Mouse (Mus musculus) forebrain, embryonic 12.5 days (tissue): ENCODE results near the gene Gabpa. TPM values are rescaled to one million over a fixed set of nuclear protein-coding genes. Genes with fewer than 3 reads are reported as not detected.

Experiments
- ATAC-seq: fragments of 200-750 bp; cut with Nextera tagmentation; 2 replicates; pipeline ENCODE4 v1.8.0; 2017; ENCODE audit warnings: moderate TSS enrichment; ENCODE audit not compliant: low FRiP score
- H3K27ac ChIP-seq: fragments of 300-500 bp; sonication (generic); 2 replicates; pipeline ENCODE4 v1.5.1; 2016; ENCODE audit warnings: mild to moderate bottlenecking
- H3K27me3 ChIP-seq: fragments of 300-500 bp; sonication (generic); 2 replicates; pipeline ENCODE4 v1.6.1; 2016; ENCODE audit warnings: mild to moderate bottlenecking
- H3K36me3 ChIP-seq: fragments of 300-500 bp; sonication (generic); replicated peaks from 2 replicates; pipeline ENCODE4 v1.6.1; 2016; ENCODE audit warnings: mild to moderate bottlenecking
- H3K4me1 ChIP-seq: fragments of 300-500 bp; sonication (generic); 2 replicates; pipeline ENCODE4 v1.6.1; 2016
- H3K4me2 ChIP-seq: fragments of 300-500 bp; sonication (generic); 2 replicates; pipeline ENCODE4 v1.6.1; 2016; ENCODE audit warnings: mild to moderate bottlenecking, moderate library complexity
- H3K4me3 ChIP-seq: fragments of 300-500 bp; sonication (generic); replicated peaks from 2 replicates; pipeline ENCODE4 v1.5.1; 2016; ENCODE audit warnings: mild to moderate bottlenecking
- H3K9ac ChIP-seq: fragments of 300-500 bp; sonication (generic); 2 replicates; pipeline ENCODE4 v1.6.1; 2016; ENCODE audit warnings: mild to moderate bottlenecking
- H3K9me3 ChIP-seq: fragments of 300-500 bp; sonication (generic); 2 replicates; pipeline ENCODE4 v1.6.1; 2016
- WGBS: fragments of 180-500 bp; shearing (Covaris S2); methylation state at CpG from one replicate; pipeline ENCODE4 v1.1.7; 2016; 5-methylcytosine and 5-hydroxymethylcytosine counted together
- polyA plus RNA-seq: library from polyadenylated mRNA; unstranded; fragments of >200 nt; fragmentation: Nextera tagmentation; extraction: Ambion mirVana; gene quantifications from 2 replicates; pipeline ENCODE4 v1.2.1, GENCODE M21; 2016

The Gabpa gene
- 39.4 and 40.3 TPM in 2 replicates for polyA plus RNA-seq

- peak within 1 kb of the TSS; percentile 94 for H3K4me3 ChIP-seq
- H3K9me3 ChIP-seq = no peaks in the 10 kb centered on the region
- peaks cover 25% of the 10 kb centered on the region for H3K36me3 ChIP-seq
- H3K4me1 ChIP-seq = peaks cover 18% of the 10 kb centered on the region
- H3K27ac ChIP-seq = peak within 1 kb of the TSS; percentile 98
- under 1% methylated on average over 51 of the region's 52 CpGs for WGBS
- no peaks in the 10 kb centered on the region for H3K27me3 ChIP-seq
- peak within 1 kb of the TSS; percentile 79 for H3K4me2 ChIP-seq
- ATAC-seq = peak; percentile 95
- peak within 1 kb of the TSS; percentile 94 for H3K9ac ChIP-seq
Observed at GRCm38 (mm10) chr16:84834745-84835440, at the start of gene Gabpa. Gene Gabpa (plus strand): TSS chr16:84834925.

GRCm38 (mm10) chr16:84784966-84785365 is 49.8 kb upstream of the Gabpa start:
- Histone ChIP-seq H3K9me3 (no peaks in the 10 kb centered on the region), H3K4me3 (no peak overlapping the region), H3K36me3 (peaks cover 8% of the 10 kb centered on the region), H3K27me3 (no peaks in the 10 kb centered on the region), H3K27ac (no peak overlapping the region), H3K9ac (no peak overlapping the region), H3K4me2 (no peak overlapping the region), H3K4me1 (peaks cover 4% of the 10 kb centered on the region; the same call in 1 of the 2 replicates)
- ATAC-seq = no peak
- WGBS = 9% methylated on average over 7 of the region's 7 CpGs

GRCm38 (mm10) chr16:84790595-84791165 is 44.0 kb upstream of the Gabpa start:
- ATAC-seq = no peak
- WGBS = 95% methylated on average over 2 of the region's 2 CpGs
- Histone ChIP-seq H3K4me1 (no peaks in the 10 kb centered on the region), H3K36me3 (peaks cover 10% of the 10 kb centered on the region), H3K27ac (no peak overlapping the region), H3K9ac (no peak overlapping the region), H3K9me3 (no peaks in the 10 kb centered on the region), H3K4me2 (no peak overlapping the region), H3K27me3 (no peaks in the 10 kb centered on the region), H3K4me3 (no peak overlapping the region)

GRCm38 (mm10) chr16:84793401-84793800 is 41.3 kb upstream of the Gabpa start:
- Histone ChIP-seq H3K27ac (no peak overlapping the region), H3K36me3 (peaks cover 4% of the 10 kb centered on the region), H3K4me3 (no peak overlapping the region), H3K4me2 (no peak overlapping the region), H3K27me3 (no peaks in the 10 kb centered on the region), H3K9me3 (no peaks in the 10 kb centered on the region), H3K9ac (no peak overlapping the region), H3K4me1 (no peaks in the 10 kb centered on the region)
- ATAC-seq = no peak
- 88% methylated on average over 14 of the region's 14 CpGs for WGBS

GRCm38 (mm10) chr16:84795337-84795736 is 39.4 kb upstream of the Gabpa start:
- 63% methylated on average over 3 of the region's 3 CpGs for WGBS
- Histone ChIP-seq H3K27me3 (no peaks in the 10 kb centered on the region), H3K4me3 (no peak overlapping the region), H3K9me3 (no peaks in the 10 kb centered on the region), H3K36me3 (peaks cover 4% of the 10 kb centered on the region), H3K9ac (no peak overlapping the region), H3K4me1 (no peaks in the 10 kb centered on the region), H3K27ac (no peak overlapping the region), H3K4me2 (no peak overlapping the region)
- no peak for ATAC-seq

DNA sequence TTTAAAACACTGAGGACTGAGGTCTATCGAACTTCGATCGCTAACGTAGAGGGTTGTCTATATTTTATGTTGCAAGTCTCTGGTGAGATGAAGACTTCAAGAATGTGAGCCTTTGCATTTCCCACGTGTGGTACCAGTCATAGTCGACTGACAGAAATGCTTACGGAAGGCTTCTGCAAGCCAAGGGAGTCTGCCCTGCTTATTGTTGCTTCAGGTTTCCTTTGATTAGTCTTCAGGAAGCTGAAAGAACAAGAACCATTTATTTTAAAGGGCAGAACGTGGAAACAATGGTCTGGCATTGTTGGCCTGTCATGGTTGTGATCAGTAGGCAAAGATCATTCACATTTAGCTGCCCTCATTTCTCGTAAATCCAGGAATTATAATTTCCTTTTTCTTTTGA is 38.0 kb upstream of the Gabpa start:
- no peak for ATAC-seq
- Histone ChIP-seq H3K27ac (no peak overlapping the region), H3K36me3 (no peaks in the 10 kb centered on the region), H3K9me3 (no peaks in the 10 kb centered on the region), H3K27me3 (no peaks in the 10 kb centered on the region), H3K9ac (no peak overlapping the region), H3K4me2 (no peak overlapping the region), H3K4me3 (no peak overlapping the region), H3K4me1 (no peaks in the 10 kb centered on the region)
- WGBS = 83% methylated on average over 9 of the region's 9 CpGs

- H3K4me1 ChIP-seq = no peaks in the 10 kb centered on the region
- no peak overlapping the region for H3K4me3 ChIP-seq
- H3K27ac ChIP-seq = no peak overlapping the region
- no peaks in the 10 kb centered on the region for H3K27me3 ChIP-seq
- no peak for ATAC-seq
- no peak overlapping the region for H3K4me2 ChIP-seq
- no peaks in the 10 kb centered on the region for H3K36me3 ChIP-seq
- no peaks in the 10 kb centered on the region for H3K9me3 ChIP-seq
- H3K9ac ChIP-seq = no peak overlapping the region
- 98% methylated on average over 1 of the region's 2 CpGs for WGBS
Observed at GRCm38 (mm10) chr16:84800038-84800437, 34.7 kb upstream of the Gabpa start.

DNA sequence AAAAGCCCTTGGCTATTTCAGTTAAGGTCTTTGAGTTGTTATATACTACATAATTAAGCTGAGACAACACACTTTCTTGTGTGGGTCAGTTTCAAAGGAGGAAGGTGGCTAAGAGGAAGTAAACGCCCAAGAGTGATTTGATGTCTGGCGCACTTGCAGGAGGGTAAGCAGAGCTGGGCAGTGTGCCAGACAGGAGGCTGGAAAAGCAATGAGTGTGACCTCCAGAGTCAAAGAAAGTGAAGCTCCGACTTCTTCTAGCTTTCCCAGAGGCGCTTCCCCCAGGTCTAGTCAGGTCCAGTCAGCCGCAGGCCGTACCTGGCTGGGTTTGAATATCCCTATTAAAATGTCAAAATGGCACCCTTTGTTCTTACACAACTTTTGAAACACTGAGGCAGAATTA is 32.5 kb upstream of the Gabpa start:
- ATAC-seq = no peak
- peaks cover 11% of the 10 kb centered on the region for H3K36me3 ChIP-seq
- no peaks in the 10 kb centered on the region for H3K9me3 ChIP-seq
- 88% methylated on average over 6 of the region's 6 CpGs for WGBS
- no peaks in the 10 kb centered on the region for H3K27me3 ChIP-seq
- no peak overlapping the region for H3K4me3 ChIP-seq
- H3K27ac ChIP-seq = no peak overlapping the region
- H3K4me2 ChIP-seq = no peak overlapping the region
- no peaks in the 10 kb centered on the region for H3K4me1 ChIP-seq
- H3K9ac ChIP-seq = no peak overlapping the region

DNA sequence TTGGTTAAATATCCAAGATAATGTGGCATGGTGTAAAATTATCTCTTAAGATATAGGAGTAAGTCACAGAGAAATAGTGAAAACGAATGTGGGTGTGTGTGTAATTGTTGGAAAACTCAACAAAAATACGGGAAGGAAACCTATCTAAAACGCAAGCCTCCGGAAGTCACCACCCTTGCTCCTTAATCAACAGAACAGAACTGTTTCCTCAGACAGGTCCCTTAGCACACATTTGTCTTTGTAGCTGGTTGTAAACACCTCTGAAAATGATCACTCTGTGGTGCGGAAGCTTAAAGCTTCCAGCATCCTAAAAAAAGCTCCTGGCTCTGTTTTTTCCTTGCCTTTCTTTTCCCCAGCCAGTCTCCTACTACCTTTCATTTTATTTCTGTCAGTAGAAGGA is 29.9 kb upstream of the Gabpa start:
- Histone ChIP-seq H3K4me3 (no peak overlapping the region), H3K27ac (no peak overlapping the region), H3K9me3 (no peaks in the 10 kb centered on the region), H3K9ac (no peak overlapping the region), H3K4me1 (no peaks in the 10 kb centered on the region), H3K4me2 (no peak overlapping the region), H3K27me3 (no peaks in the 10 kb centered on the region), H3K36me3 (peaks cover 27% of the 10 kb centered on the region)
- no peak for ATAC-seq
- WGBS = 92% methylated on average over 5 of the region's 5 CpGs

DNA sequence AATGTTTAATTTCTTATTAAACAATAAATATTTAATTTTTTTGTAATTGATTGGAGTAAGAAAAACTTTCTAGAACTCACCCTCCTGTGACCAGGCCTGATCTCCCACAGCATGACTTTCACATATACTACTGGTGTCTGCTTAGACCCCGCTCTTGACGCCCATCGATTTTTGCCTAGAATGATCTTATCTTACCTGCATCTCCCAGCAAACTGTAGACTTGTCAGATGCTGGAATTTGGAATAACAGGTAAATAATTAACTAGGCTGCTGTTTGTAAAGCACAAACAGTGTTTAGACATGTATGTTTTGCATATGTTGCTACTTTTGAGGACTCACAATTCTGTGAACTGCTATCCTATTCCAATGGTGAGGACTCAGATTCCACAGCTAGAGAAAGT is 28.6 kb upstream of the Gabpa start:
- Histone ChIP-seq H3K4me2 (no peak overlapping the region), H3K4me1 (no peaks in the 10 kb centered on the region), H3K4me3 (no peak overlapping the region), H3K27me3 (no peaks in the 10 kb centered on the region), H3K36me3 (peaks cover 40% of the 10 kb centered on the region), H3K9me3 (no peaks in the 10 kb centered on the region), H3K27ac (no peak overlapping the region), H3K9ac (no peak overlapping the region)
- WGBS = 97% methylated on average over 3 of the region's 3 CpGs
- no peak for ATAC-seq

DNA sequence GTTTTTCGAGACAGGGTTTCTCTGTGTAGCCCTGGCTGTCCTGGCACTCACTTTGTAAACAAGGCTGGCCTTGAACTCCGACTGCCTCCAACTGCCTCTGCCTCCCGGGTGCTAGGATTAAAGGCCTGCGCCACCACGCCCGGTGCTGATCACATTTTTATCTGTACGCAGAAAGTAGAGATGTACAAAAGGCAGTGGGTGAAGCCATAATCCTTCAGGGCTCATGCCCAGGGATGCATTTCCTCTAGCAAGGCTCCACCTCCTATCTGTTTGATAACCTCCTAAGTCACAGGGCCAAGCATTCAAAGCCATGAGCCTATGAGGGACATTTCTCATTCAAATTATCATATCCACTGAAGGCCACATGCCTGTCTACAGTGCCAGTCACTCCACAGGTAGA is 26.9 kb upstream of the Gabpa start:
- Histone ChIP-seq H3K27ac (no peak overlapping the region), H3K9me3 (no peaks in the 10 kb centered on the region), H3K9ac (no peak overlapping the region), H3K27me3 (no peaks in the 10 kb centered on the region), H3K4me3 (no peak overlapping the region), H3K4me1 (no peaks in the 10 kb centered on the region), H3K36me3 (peaks cover 49% of the 10 kb centered on the region), H3K4me2 (no peak overlapping the region)
- WGBS = 95% methylated on average over 7 of the region's 7 CpGs
- ATAC-seq = no peak

- 100% methylated on average over 1 of the region's 1 CpGs for WGBS
- Histone ChIP-seq H3K4me3 (no peak overlapping the region), H3K27me3 (no peaks in the 10 kb centered on the region), H3K9me3 (no peaks in the 10 kb centered on the region), H3K27ac (no peak overlapping the region), H3K4me1 (no peaks in the 10 kb centered on the region), H3K36me3 (peaks cover 52% of the 10 kb centered on the region), H3K4me2 (no peak overlapping the region), H3K9ac (no peak overlapping the region)
- no peak for ATAC-seq
Observed at GRCm38 (mm10) chr16:84810254-84810653, 24.5 kb upstream of the Gabpa start.

DNA sequence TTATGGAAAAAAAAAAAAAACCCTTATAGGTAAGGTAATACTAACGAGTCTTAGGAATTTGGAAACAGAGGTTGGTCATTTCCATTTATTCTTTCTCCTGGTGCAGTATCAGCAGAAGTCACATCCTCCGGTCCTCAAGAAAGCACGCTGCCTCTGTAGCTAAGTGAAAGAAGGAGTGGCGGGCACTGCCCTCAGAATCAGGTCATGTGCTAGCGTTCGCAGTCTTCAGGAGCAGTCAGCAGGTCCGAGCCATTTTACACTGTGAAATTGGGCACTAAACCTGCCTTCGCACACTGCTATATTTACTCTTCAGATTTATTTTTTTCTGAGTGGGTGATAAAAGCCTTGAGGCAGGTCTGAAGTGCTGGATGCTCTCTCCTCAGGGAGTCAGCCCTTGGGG is 20.9 kb upstream of the Gabpa start:
- WGBS = 87% methylated on average over 8 of the region's 8 CpGs
- Histone ChIP-seq H3K4me2 (no peak overlapping the region), H3K9ac (no peak overlapping the region), H3K9me3 (no peaks in the 10 kb centered on the region), H3K4me1 (no peaks in the 10 kb centered on the region), H3K4me3 (no peak overlapping the region), H3K27ac (no peak overlapping the region), H3K36me3 (peaks cover 37% of the 10 kb centered on the region), H3K27me3 (no peaks in the 10 kb centered on the region)
- ATAC-seq = no peak
